Mouse (Mus musculus) megakaryocyte, embryonic 14.5 days (primary cell): ENCODE data around the gene Tbc1d22a.

Experiments
- FLI1 ChIP-seq: IDR thresholded peaks from 2 replicates; pipeline ENCODE4 v1.6.1; 2012; ENCODE audit warnings: low read length, inconsistent platforms, mixed read lengths
- GATA1 ChIP-seq: IDR thresholded peaks from 3 replicates; pipeline ENCODE4 v1.6.1; 2012; ENCODE audit warnings: mixed read lengths, low read length, inconsistent platforms, borderline replicate concordance

- TF ChIP-seq FLI1 (no peak), GATA1 (no peak)
Measured at GRCm38 (mm10) chr15:86200169-86200568, 14.1 kb upstream of the Tbc1d22a start.
